Mouse (Mus musculus): Measurements from ENCODE around the gene Cc2d1a.

Gene Cc2d1a

DNA sequence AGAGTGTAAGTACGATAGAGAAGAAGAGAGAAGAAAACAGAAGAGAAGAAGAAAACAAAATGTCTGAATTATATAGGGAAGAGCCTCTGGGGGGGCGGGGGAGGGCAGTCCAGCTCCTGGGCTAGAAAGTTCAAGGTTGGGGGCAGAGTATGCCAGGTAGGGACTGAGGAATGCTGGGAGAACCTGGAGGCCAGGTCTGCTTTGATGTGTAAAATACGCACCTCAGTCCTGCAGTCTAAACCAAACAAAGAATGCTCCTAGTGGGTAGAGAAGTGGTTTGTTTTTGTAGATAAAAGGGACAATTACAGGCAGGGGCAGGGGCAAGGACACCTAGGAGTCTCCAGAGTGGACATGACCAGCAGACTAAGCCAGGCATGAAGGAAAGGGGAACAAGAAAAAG is 29.7 kb upstream of the Cc2d1a start:
- DNase-seq (ENCODE audit: low spot score in 2 of 2) = no peak

DNA sequence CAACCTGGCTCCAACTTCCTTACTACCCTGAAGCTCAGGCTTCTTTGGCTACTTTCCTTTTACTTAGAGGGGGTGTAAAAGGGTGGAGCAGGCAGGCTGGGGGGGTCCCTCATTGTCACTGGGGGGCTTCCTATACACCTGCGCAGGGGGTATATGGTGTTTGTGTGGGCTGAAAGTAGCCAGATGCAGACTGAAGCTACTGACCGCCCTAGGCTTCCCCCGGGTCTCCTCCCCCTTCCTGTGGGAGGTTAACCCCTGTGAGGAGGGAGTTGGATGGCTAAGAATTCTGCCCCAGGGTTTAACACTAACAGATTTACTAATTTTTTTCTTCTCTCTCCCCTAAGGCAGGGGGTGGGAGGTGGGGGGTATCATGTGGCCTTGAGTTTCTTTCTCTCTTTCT is 28.8 kb upstream of the Cc2d1a start:
- no peak for DNase-seq (ENCODE audit: low spot score in 2 of 2)

DNA sequence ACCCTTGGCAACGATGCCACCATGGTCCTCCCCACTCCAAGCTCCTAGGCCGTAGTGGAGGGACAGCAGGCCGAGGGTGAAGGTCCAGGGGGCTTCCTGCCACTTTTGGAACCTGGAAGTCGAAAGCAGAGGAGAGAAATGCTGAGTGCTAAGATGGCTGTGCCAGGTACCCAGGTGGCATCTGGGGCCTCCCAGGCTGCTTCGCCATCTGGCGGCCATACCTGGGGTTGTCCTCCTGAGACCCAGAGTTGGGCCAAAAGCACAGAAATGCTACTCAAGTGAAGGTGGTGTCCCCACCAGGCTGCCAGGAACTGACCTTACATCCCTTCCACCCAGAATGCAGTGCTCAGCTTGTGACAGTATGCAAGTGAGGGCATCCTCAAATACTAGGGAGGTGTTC is 26.1 kb upstream of the Cc2d1a start:
- no peak for DNase-seq (ENCODE audit: low spot score in 2 of 2)

DNA sequence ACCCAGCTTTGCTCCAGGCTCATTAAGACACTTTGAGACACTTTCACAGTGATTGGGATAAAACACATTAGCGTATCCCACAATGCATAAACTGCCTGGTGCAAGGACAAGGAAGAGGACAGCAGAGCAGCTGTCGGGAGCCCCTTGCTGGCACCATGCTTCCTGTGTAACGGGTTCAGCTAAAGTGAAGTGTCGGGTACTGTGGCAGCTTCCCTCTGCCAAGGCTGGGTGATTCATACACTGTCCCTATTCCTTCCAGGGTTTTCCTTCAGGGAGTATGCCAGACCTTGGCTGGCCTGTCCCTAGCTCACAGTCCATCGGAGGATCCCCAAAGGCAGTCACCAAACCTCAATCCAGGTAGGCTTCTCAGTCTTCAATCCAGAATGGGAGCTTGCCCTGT is 22.4 kb upstream of the Cc2d1a start:
- DNase-seq (ENCODE audit: low spot score in 2 of 2) = no peak

DNA sequence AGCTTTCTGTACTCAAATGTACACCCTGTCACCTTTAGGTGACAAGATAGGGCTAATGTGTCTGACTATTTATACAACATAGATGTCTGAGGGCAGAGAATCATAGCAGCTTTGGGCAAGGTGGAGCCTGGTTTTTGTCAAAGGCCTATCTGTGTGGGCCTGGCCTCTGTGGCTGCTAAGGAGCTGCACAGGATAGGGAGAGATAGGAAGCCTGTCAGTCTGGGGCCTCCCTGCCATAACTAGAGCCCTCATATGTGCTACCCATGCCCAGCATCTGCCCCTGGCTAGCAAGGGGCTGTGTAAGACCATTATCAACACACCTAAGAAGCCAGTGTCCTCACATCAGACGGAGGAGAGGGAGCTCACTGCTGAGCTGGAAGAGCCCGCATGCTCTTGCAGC is 20.0 kb upstream of the Cc2d1a start:
- DNase-seq (ENCODE audit: low spot score in 2 of 2) = no peak

DNA sequence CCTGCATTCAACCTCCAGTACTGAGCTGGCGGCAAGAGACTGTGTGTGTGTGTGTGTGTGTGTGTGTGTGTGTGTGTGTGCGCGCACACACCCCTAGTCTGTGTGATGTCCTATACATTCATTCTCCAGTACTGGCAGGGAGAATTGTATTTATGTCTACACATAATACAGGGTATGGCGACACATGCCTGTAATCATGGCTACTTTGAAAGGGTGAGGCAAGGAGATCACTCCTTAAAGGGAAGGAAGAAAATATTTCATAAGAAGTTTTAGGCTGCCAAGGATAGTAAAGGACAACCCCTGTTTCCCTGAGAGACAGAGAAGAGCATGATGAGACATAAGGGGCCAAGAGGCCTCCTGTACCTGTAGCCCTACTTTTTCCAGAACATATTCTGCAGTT is 9.9 kb upstream of the Cc2d1a start:
- no peak for DNase-seq (ENCODE audit: low spot score in 2 of 2)

DNA sequence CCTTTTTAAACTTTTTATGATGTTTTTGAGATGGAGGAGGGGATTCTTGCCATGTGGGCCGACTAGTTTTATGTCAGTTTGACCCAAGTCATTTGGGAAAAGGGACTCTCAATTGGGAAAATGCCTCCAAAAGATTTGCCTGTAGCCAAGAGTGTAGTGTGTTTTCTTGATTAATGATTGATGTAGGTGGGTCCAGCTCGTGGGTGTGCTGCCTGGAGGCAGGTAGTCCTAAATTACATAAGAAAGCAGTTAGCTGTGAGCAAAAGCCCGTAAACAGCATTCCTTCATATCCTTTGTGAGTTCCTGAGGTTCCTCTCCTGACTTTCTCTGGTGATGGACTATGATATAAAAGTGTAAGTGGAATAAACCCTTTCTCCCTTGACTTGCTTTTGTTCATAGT is 1.4 kb upstream of the Cc2d1a start:
- no peak for DNase-seq (ENCODE audit: low spot score in 2 of 2)

DNA sequence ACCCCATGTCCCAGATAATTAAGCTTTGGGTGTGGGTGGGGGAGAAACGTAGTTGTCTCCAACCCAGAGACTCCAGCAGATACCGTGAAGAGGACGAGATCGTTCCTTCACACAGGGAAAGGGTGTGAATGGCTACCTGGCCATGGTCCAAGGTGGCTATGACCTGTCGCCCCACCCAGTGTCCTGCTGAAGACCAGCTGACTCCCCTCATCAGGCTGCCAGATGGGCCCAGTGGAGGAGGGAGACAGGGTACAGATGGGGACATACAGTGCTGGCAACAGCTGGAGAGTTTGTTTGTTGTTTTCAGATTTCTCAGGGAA is 755 bp upstream of the Cc2d1a start:
- no peak for DNase-seq (ENCODE audit: low spot score in 2 of 2)

DNA sequence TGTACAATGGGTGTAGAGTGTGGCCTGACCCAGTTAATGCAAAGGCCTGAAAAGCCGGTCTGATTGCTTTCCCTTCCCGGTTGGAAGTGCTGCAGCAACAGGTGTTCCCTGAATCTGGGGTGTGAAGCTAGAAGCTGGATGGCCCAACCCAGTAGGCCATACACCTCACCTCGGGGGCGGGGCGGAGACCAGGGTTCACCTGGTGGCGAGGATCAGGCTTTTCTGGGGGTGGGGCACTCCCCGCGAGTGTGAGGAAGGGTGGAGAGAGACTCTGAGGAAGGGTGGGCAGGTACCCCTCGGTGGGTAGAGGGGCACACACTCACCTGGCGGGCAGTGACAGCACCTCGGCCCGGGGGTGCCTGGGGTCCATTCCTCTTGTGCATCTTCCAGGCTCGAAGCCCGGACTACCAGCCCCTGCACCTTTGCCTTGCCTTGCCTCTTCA is 391 bp downstream of the Cc2d1a start:
- no peak for DNase-seq (ENCODE audit: low spot score in 2 of 2)

DNA sequence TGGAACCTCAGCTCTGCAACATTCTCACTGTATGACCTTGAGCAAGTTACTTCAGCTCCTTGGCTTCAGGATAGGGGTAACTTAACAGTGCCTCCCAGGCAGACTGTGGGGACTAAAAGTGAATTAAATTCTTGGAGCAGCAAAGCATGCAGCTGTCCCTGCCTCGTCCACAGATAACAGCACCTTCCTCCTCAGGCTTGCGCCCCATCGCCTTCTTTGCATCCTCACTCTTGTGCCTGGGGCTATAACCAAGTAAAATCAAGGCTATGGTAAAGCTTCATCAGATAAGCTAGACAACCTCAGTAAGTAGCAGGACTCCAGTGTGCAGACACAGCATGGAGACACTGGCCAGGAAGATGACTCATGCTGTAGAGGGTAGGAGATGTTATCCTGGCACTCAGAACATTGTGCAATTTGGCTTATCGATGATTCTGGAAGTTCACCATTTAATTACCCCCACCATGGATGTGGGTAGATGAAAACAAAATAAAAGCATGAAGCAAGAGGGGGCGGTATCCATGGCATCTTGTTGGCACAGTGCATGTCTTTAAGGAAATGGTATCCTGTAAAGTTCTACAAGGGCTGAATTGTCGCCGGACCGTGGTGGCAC is 3.0 kb downstream of the Cc2d1a start:
- no peak for DNase-seq (ENCODE audit: low spot score in 2 of 2)

DNA sequence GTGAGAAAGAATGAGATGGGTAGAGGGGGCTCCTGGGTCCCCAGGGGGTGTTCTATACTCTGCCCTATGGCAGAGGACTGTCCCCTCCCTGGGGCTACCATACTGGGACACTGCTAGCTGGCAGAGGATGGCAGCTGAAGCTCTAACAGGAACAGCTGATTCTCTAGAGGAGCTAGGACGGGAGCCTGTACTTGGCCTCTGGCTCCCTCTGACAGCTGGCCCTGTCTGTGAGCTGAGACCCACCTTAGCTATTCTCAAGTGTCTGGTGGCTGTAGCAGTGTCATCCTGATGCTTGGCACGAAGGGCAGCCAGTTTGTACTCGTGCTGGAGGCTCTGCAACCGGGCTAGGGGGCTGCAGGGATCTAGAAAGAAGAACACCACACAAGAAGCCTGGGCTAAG is 6.9 kb downstream of the Cc2d1a start:
- no peak for DNase-seq (ENCODE audit: low spot score in 2 of 2)

DNA sequence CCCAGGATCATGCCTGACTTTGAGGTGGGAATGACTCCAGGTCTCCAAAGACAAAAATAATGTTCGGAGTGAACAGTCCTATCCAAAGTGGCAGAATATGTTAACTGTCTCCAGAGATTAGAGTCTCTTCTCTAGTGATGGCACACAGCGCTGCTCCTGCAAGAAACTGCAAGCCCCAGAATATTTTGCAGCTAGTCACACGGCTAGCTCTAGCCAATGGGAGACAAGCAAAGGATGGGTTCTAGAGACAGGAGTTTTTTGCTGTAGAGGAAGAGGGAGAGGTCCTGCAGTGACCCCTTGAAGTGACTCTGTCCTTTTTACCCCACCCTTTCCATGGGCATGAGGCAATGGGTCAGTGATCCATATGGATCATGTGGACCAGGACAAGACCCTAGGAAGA is 9.9 kb downstream of the Cc2d1a start:
- no peak for DNase-seq (ENCODE audit: low spot score in 2 of 2)

DNA sequence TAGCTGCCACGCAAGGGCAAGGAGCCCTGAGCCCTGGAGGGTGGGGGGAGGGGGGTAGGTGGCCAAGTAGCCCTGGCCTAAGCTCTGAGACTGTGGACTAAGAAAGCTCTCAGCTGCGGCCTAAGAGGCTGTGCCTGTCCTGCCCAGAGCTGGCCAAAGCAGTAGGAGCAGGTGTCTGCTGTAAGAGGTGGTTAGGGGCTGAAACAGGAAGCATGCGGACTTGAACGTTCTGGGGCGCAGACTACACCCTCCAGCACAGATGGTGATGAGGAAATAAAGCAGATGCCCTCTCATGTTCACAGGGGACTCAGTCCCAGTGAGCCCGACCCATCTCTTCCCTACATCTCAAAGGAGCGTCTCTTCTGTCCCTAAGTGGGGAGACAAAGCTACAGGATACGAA is 15.5 kb downstream of the Cc2d1a start:
- no peak for DNase-seq (ENCODE audit: low spot score in 2 of 2)

DNA sequence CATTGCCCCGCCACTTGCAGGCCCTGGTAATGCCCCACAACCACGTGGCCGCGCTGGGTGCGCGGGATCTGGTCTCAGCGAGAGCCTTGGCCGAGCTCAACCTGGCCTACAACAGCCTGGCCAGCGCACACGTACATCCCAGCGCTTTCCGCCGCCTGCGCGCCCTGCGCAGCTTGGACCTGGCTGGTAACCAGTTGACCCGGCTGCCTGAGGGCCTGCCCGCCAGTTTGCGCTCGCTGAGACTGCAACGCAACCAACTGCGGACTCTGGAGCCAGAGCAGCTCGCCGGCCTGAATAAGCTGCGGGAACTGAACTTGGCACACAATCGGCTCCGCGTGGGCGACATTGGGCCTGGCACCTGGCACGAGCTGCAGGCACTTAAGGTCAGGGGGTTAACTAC is 16.9 kb downstream of the Cc2d1a start:
- no peak for DNase-seq (ENCODE audit: low spot score in 2 of 2)

DNA sequence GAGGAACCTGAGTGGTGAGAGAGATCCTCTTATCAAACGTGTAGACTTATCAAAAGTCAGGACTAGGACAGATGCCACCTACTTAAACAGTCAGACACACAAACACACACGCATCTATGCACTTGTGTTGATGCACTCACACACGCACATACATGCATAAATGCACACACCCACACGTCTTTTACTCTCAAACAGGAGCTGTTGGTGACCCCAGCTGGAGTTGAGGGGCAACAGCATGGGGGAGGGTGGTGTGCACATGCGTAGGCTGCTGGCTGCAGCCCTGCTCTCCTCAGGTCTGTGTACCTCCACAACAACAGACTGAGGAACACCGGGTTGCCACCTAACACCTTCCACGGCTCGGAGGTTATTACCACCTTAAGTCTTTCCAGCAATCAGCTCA is 19.5 kb downstream of the Cc2d1a start:
- no peak for DNase-seq (ENCODE audit: low spot score in 2 of 2)

DNA sequence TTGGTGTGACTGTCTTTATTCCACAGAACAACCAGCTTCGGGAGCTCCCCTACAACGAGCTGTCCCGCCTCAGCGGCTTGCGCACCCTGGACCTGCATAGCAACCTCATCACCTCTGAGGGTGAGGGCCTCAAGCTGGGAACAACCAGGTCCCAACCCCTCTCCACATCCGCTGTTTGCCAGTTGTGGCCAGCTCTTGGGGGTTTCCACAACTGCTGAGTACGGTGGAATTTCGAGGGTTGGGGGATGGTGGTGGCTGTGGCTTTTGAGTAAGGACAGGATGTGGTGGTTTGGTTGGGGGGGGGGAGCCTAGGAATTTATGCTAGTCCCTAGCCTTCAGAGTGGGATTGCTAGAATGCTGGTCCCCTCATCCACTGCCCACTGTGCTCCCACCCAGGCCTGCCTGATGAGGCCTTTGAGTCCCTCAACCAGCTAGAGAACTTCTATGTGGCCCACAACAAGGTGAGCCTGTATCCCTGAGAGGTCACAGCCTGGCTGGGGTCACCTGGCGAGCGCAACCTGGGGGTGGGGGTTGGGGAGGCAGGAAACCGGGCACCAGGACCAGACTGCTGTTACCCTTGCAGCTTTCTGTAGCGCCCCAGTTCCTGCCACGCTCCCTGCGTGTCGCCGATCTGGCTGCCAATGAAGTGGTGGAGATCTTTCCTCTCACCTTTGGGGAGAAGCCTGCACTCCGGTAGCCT is 20.4 kb downstream of the Cc2d1a start:
- DNase-seq (ENCODE audit: low spot score in 2 of 2) = no peak

DNA sequence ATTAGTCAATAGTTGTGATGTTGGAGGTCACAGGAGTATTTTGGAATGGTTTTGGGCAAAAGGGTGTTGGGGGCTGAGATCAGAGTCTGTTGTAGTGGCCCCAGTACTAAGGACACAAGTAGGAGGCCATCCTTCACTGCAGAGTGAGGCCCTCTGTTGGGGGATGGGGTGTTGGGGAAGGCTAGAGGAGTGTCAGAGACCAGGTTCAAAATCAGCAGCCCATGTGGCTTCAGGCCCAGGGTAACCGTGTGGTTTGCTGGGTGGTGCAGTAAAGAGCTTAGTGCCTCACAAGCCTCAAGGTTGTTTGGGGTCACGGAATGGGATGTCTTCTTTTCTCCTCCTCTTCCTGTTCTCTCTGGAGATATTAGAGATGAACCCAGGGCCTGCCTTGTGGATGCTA is 21.0 kb downstream of the Cc2d1a start:
- no peak for DNase-seq (ENCODE audit: low spot score in 2 of 2)

DNA sequence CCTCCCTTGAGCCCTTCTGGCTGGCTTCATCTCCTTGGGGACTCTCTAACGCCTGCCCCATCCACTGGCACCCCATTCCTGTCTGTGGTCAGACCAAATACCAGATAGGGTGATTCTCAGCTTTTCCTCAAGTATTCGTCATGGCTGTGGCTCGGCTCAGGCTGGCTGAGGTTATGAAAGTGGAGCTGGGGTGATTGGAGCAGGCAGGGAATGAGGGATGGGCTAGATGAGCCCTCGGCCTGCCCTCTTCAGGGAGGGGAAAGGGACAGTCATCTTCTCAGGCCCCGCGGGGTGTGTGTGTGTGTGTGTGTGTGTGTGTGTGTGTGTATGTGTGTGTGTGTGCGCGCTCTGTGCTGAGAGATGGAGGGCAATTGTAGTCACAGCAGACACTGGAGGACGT is 22.1 kb downstream of the Cc2d1a start, which contains the start of gene Podnl1:
TSS of gene Podnl1 (plus strand) at position 334 of the 400 bp plus-strand sequence.
- DNase-seq (ENCODE audit: low spot score in 2 of 2) = no peak

DNA sequence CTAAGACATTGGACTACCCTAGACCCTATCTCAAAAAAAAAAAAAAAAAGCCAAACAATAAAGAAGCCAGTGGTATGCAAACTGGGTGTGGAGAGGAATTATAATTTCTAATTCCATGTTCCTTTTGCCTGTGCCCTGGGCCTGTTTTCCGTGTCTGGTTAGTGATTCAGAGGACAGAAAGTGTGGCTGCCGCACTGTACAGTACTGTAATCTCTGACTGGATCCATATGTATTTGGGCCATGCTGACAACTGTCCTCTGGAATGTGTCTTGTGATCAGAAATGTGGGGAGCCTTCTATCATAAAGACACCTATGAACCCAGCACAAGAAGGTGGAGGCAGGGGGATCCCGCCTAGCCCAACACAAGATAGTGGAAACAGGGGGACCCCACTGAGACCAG is 25.6 kb downstream of the Cc2d1a start:
- no peak for DNase-seq (ENCODE audit: low spot score in 2 of 2)

DNA sequence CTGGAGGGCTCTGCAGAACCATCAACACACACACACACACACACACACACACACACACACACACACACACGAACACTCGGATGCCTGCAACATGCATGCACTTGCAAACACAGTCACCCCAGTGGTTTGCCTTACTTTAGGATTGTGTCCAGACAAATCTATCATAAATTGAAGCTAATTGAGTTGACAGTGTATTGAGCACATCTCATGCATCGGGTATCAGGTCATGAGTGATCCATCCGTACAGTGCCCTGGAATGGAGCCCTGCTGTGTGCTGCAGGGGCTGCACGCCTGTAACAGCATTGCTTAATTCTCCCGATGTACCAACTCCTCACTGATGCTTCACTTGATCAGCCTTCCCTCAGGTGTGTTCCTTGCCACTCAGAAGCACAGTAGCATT is 32.1 kb downstream of the Cc2d1a start:
- no peak for DNase-seq (ENCODE audit: low spot score in 2 of 2)

DNA sequence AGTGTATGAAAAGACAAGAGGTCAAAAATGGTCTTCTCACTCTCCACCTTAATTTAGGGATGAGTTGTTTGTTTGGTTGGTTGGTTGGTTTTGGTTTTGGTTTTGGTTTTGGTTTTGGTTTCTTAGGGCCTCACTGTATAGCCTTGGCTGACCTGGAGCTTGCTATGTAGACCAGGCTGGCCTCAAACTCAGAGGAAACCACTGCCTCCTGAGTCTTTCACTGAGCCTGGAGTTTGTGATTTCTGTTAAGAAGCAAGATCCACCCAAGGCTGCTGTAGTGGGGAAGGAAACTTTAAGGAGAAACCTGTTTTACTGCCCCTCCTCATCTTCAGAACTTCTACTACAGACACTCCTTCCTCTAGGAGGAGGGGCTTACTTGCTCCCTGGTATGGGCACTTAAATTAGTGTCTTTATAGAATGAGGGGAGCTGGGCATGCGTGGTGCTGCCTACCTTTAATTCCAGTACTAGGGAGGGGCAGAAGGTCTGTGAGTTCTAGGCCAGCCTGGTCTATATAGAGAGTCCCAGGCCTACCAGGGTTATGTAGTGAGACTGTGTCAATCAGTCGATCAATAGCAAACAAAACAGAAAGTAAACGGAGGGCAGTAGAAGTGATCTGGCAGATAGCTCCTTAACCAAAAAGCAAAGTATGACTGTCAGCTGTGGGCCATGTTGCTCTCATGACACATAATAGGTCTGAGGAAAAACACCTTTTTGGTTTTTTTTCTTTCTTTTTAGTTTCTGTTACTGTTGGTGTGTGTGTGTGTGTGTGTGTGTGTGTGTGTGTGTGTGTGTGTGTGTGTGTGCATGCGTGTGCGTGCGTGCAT is 41.3 kb downstream of the Cc2d1a start:
- DNase-seq (ENCODE audit: low spot score in 2 of 2) = no peak

DNA sequence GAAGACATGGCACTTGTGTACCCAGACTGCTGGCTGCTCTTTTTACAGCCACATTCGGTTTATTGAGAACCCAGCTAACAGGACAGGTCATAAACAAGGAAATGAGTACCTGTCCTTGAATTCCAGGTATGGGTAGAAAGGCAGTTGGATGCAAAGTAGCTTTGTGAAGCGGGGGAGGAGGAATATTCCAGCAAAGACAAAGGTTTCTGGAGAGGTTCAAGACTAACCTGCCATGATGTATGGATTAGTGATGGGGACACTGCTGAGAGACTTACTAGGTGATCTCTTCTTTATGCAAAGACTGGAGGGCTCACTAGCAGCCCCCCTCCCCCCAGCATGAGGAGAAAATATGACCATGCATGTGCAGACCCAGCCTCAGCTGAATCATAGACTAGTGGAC is 42.1 kb downstream of the Cc2d1a start:
- DNase-seq (ENCODE audit: low spot score in 2 of 2) = no peak
